Mouse (Mus musculus) thymus, postnatal 25 days (tissue): ENCODE results near the gene Dgke.
"Not testable (repeated sequence)": the region's sequence is repeated elsewhere in the genome, so short reads cannot be mapped to it uniquely, and the experiment has no call there.

ENCODE experiments used
- DNase-seq: peaks from one replicate; pipeline ENCODE4 v3.0.0; 2022

Dgke gene

GRCm38 (mm10) chr11:89066750-89067149 is at the start of gene Dgke:
TSS of gene Dgke (minus strand) at chr11:89066850.
- peak; percentile 20 for DNase-seq

GRCm38 (mm10) chr11:89107180-89107807 is 40.6 kb upstream of the Dgke start:
- no peak for DNase-seq

- peak; percentile 46 for DNase-seq
Measured at GRCm38 (mm10) chr11:89105823-89106222, 39.2 kb upstream of the Dgke start.

- DNase-seq: no peak
Measured at GRCm38 (mm10) chr11:89105211-89105610, 38.6 kb upstream of the Dgke start.

GRCm38 (mm10) chr11:89103166-89103565 is 36.5 kb upstream of the Dgke start:
- no peak for DNase-seq

GRCm38 (mm10) chr11:89100826-89101321 is 34.2 kb upstream of the Dgke start:
- peak; percentile 65 for DNase-seq

GRCm38 (mm10) chr11:89100403-89100802 is 33.8 kb upstream of the Dgke start:
- DNase-seq: peak; percentile 98

- DNase-seq: peak; percentile 49
Measured at GRCm38 (mm10) chr11:89098930-89099329, 32.3 kb upstream of the Dgke start.

GRCm38 (mm10) chr11:89098083-89098835 is 31.6 kb upstream of the Dgke start:
- DNase-seq: peak; percentile 57

- DNase-seq: peak; percentile 11
Measured at GRCm38 (mm10) chr11:89097292-89097691, 30.6 kb upstream of the Dgke start.

GRCm38 (mm10) chr11:89095306-89095705 is 28.7 kb upstream of the Dgke start:
- peak; percentile 68 for DNase-seq

- DNase-seq: peak; percentile 58
Measured at GRCm38 (mm10) chr11:89092714-89093113, 26.1 kb upstream of the Dgke start.

GRCm38 (mm10) chr11:89090359-89090758 is 23.7 kb upstream of the Dgke start:
- not testable (repeated sequence) for DNase-seq

GRCm38 (mm10) chr11:89088754-89089153 is 22.1 kb upstream of the Dgke start:
- peak; percentile 33 for DNase-seq

GRCm38 (mm10) chr11:89086208-89086809 is 19.7 kb upstream of the Dgke start:
- DNase-seq: no peak

GRCm38 (mm10) chr11:89084601-89085000 is 18.0 kb upstream of the Dgke start:
- peak; percentile 74 for DNase-seq

- DNase-seq: peak; percentile 45
Measured at GRCm38 (mm10) chr11:89082691-89083090, 16.0 kb upstream of the Dgke start.

GRCm38 (mm10) chr11:89081906-89082305 is 15.3 kb upstream of the Dgke start:
- peak; percentile 51 for DNase-seq

GRCm38 (mm10) chr11:89078996-89079680 is 12.5 kb upstream of the Dgke start:
- peak; percentile 70 for DNase-seq

- DNase-seq: peak; percentile 42
Measured at GRCm38 (mm10) chr11:89078305-89078704, 11.7 kb upstream of the Dgke start.

GRCm38 (mm10) chr11:89077601-89078000 is 11.0 kb upstream of the Dgke start:
- DNase-seq: peak; percentile 88

- DNase-seq: no peak
Measured at GRCm38 (mm10) chr11:89076370-89076821, 9.7 kb upstream of the Dgke start.
